Mouse (Mus musculus): Measurements from ENCODE around the gene Hrh2.

- TF ChIP-seq CTCF (conservative IDR thresholded peaks at IDR 0.05; ENCODE audit: low read length) = peak; percentile 43
- TF ChIP-seq POU5F1 (IDR thresholded peaks at IDR 0.05; ENCODE audit: borderline replicate concordance, low read length) = no peak
- TF ChIP-seq NANOG (IDR thresholded peaks at IDR 0.05; ENCODE audit: borderline replicate concordance, low read length) = no peak
Measured at GRCm38 (mm10) chr13:54227916-54228483, 36.1 kb downstream of the Hrh2 start.
